Mouse (Mus musculus) stomach, embryonic 14.5 days (tissue): ENCODE measurements around the gene Cc2d1a. TPM values are rescaled to one million over a fixed set of nuclear protein-coding genes. Genes with fewer than 3 reads are reported as not detected.

Source experiments
- ATAC-seq: fragments of 200-750 bp; cut with Nextera tagmentation; 2 replicates; pipeline ENCODE4 v1.8.0; 2017; ENCODE audit warnings: low read depth, moderate TSS enrichment; ENCODE audit not compliant: insufficient number of reproducible peaks, insufficient read depth, low FRiP score
- H3K27ac ChIP-seq: fragments of 300-500 bp; sonication (generic); 2 replicates; pipeline ENCODE4 v1.5.1; 2014; ENCODE audit warnings: mild to moderate bottlenecking, low read length, moderate library complexity, mixed read lengths
- H3K27me3 ChIP-seq: fragments of 300-500 bp; sonication (generic); 2 replicates; pipeline ENCODE4 v1.6.1; 2014; ENCODE audit warnings: low read length, control low read depth, mixed read lengths; ENCODE audit not compliant: control insufficient read depth, insufficient read depth
- H3K36me3 ChIP-seq: fragments of 300-500 bp; sonication (generic); 2 replicates; pipeline ENCODE4 v1.6.1; 2014; ENCODE audit warnings: mild to moderate bottlenecking, control low read depth, low read length, moderate library complexity, mixed read lengths; ENCODE audit not compliant: control insufficient read depth, insufficient read depth
- H3K4me1 ChIP-seq: fragments of 300-500 bp; sonication (generic); 2 replicates; pipeline ENCODE4 v1.6.1; 2014; ENCODE audit warnings: low read length, control low read depth, mixed read lengths; ENCODE audit not compliant: control insufficient read depth, insufficient read depth
- H3K4me2 ChIP-seq: fragments of 300-500 bp; sonication (generic); replicated peaks from 2 replicates; pipeline ENCODE4 v1.6.1; 2014; ENCODE audit warnings: low read depth, low read length, control low read depth
- H3K4me3 ChIP-seq: fragments of 300-500 bp; sonication (generic); 2 replicates; pipeline ENCODE4 v1.5.1; 2014; ENCODE audit warnings: low read depth, low read length, control low read depth
- H3K9ac ChIP-seq: fragments of 300-500 bp; sonication (generic); replicated peaks from 2 replicates; pipeline ENCODE4 v1.6.1; 2014; ENCODE audit warnings: low read depth, mild to moderate bottlenecking, control low read depth, low read length, moderate library complexity, mixed read lengths
- H3K9me3 ChIP-seq: fragments of 300-500 bp; sonication (generic); 2 replicates; pipeline ENCODE4 v1.6.1; 2016; ENCODE audit warnings: low read depth, low read length, control low read depth; ENCODE audit not compliant: control insufficient read depth
- WGBS: fragments of 180-500 bp; shearing (Covaris S2); extraction: QIAGEN DNeasy Blood & Tissue Kit; methylation state at CpG from one replicate; pipeline ENCODE4 v1.1.7; 2014; 5-methylcytosine and 5-hydroxymethylcytosine counted together
- polyA plus RNA-seq: library from polyadenylated mRNA; unstranded; fragments of >200 nt; fragmentation: Nextera tagmentation; extraction: Ambion mirVana; gene quantifications from 2 replicates; pipeline ENCODE4 v1.2.1, GENCODE M21; 2014

Gene Cc2d1a
- polyA plus RNA-seq, 1 experiment from 2014 or later = 18.2 TPM

GRCm38 (mm10) chr8:84128277-84128676, 19.5 kb downstream of the Cc2d1a start:
- Histone ChIP-seq H3K9ac (no peak overlapping the region), H3K4me1 (no peaks in the 10 kb centered on the region), H3K27me3 (no peaks in the 10 kb centered on the region), H3K27ac (no peak overlapping the region), H3K9me3 (no peaks in the 10 kb centered on the region), H3K4me2 (no peak overlapping the region), H3K4me3 (no peak overlapping the region), H3K36me3 (peaks cover under 1% of the 10 kb centered on the region; the same call in 1 of the 2 replicates)
- WGBS = 58% methylated on average over 8 of the region's 8 CpGs
- ATAC-seq = no peak

- Histone ChIP-seq H3K36me3 (no peaks in the 10 kb centered on the region), H3K9me3 (no peaks in the 10 kb centered on the region), H3K9ac (no peak overlapping the region), H3K27ac (no peak overlapping the region), H3K4me3 (no peak overlapping the region), H3K4me1 (no peaks in the 10 kb centered on the region), H3K4me2 (no peak overlapping the region), H3K27me3 (no peaks in the 10 kb centered on the region)
- no peak for ATAC-seq
- WGBS = 61% methylated on average over 17 of the region's 17 CpGs
These were observed 20.4 kb downstream of the Cc2d1a start for GRCm38 (mm10) chr8:84127202-84127901.

GRCm38 (mm10) chr8:84126742-84127141, 21.0 kb downstream of the Cc2d1a start:
- H3K36me3 ChIP-seq = no peaks in the 10 kb centered on the region
- no peak overlapping the region for H3K9ac ChIP-seq
- no peak for ATAC-seq
- H3K4me3 ChIP-seq = no peak overlapping the region
- H3K4me1 ChIP-seq = no peaks in the 10 kb centered on the region
- no peaks in the 10 kb centered on the region for H3K9me3 ChIP-seq
- no peaks in the 10 kb centered on the region for H3K27me3 ChIP-seq
- H3K4me2 ChIP-seq = no peak overlapping the region
- WGBS = 77% methylated on average over 2 of the region's 2 CpGs
- no peak overlapping the region for H3K27ac ChIP-seq

- Histone ChIP-seq H3K4me3 (no peak within 1 kb of the TSS), H3K4me2 (no peak within 1 kb of the TSS), H3K27me3 (no peaks in the 10 kb centered on the region), H3K27ac (no peak within 1 kb of the TSS), H3K4me1 (no peaks in the 10 kb centered on the region), H3K36me3 (no peaks in the 10 kb centered on the region), H3K9ac (no peak within 1 kb of the TSS), H3K9me3 (no peaks in the 10 kb centered on the region)
- WGBS = 41% methylated on average over 9 of the region's 9 CpGs
- peak; percentile 58; the same call in 1 of the 2 replicates for ATAC-seq
These were observed 22.1 kb downstream of the Cc2d1a start, which contains the start of gene Podnl1 for GRCm38 (mm10) chr8:84125656-84126055. Gene Podnl1 (plus strand): TSS chr8:84125989.

- Histone ChIP-seq H3K27me3 (no peaks in the 10 kb centered on the region), H3K4me1 (no peaks in the 10 kb centered on the region), H3K9me3 (no peaks in the 10 kb centered on the region; the same call in 1 of the 2 replicates), H3K4me3 (no peak overlapping the region), H3K4me2 (no peak overlapping the region), H3K36me3 (no peaks in the 10 kb centered on the region), H3K9ac (no peak overlapping the region), H3K27ac (no peak overlapping the region)
- 76% methylated on average over 3 of the region's 3 CpGs for WGBS
- no peak for ATAC-seq
These were observed 25.6 kb downstream of the Cc2d1a start for GRCm38 (mm10) chr8:84122151-84122550.

- H3K9ac ChIP-seq = no peak overlapping the region
- no peak overlapping the region for H3K4me2 ChIP-seq
- H3K9me3 ChIP-seq = no peaks in the 10 kb centered on the region; the same call in 1 of the 2 replicates
- H3K36me3 ChIP-seq = no peaks in the 10 kb centered on the region
- 82% methylated on average over 6 of the region's 6 CpGs for WGBS
- no peak for ATAC-seq
- no peak overlapping the region for H3K4me3 ChIP-seq
- no peaks in the 10 kb centered on the region for H3K27me3 ChIP-seq
- H3K4me1 ChIP-seq = no peaks in the 10 kb centered on the region
- no peak overlapping the region for H3K27ac ChIP-seq
These were observed 32.1 kb downstream of the Cc2d1a start for GRCm38 (mm10) chr8:84115646-84116045.

GRCm38 (mm10) chr8:84106216-84107040, 41.3 kb downstream of the Cc2d1a start:
- Histone ChIP-seq H3K9ac (no peak overlapping the region), H3K36me3 (peaks cover 12% of the 10 kb centered on the region), H3K4me3 (no peak overlapping the region), H3K4me1 (peaks cover 15% of the 10 kb centered on the region), H3K27ac (no peak overlapping the region), H3K9me3 (no peaks in the 10 kb centered on the region), H3K27me3 (no peaks in the 10 kb centered on the region), H3K4me2 (no peak overlapping the region)
- no peak for ATAC-seq
- 88% methylated on average over 6 of the region's 6 CpGs for WGBS

GRCm38 (mm10) chr8:84105676-84106075, 42.1 kb downstream of the Cc2d1a start:
- Histone ChIP-seq H3K9me3 (no peaks in the 10 kb centered on the region), H3K27ac (no peak overlapping the region), H3K27me3 (no peaks in the 10 kb centered on the region), H3K4me1 (peaks cover 15% of the 10 kb centered on the region), H3K4me2 (no peak overlapping the region), H3K4me3 (no peak overlapping the region), H3K9ac (no peak overlapping the region), H3K36me3 (peaks cover 13% of the 10 kb centered on the region)
- WGBS = 85% methylated on average over 2 of the region's 2 CpGs
- ATAC-seq = no peak
